Mouse (Mus musculus) heart, embryonic 14.5 days (tissue): ENCODE data around the gene Serinc1. TPM values are rescaled to one million over a fixed set of nuclear protein-coding genes. Genes with fewer than 3 reads are reported as not detected.

ENCODE experiments used
- ATAC-seq: fragments of 200-750 bp; cut with Nextera tagmentation; 2 replicates; pipeline ENCODE4 v1.8.0; 2017; ENCODE audit warnings: low read depth, moderate TSS enrichment; ENCODE audit not compliant: insufficient number of reproducible peaks, insufficient read depth, low FRiP score
- H3K27ac ChIP-seq, 2 experiments: fragments of 200-500 bp in 1 of 2; fragments of 300-500 bp in 1 of 2; sonication (generic) in 1 of 2; replicated peaks in 1 of 2; 2 replicates each; pipeline ENCODE4 v1.5.1; 2012 to 2014; ENCODE audit warnings: low read depth in 2 of 2, low read length in 2 of 2, control low read depth in 1 of 2, mild to moderate bottlenecking in 1 of 2, mixed read lengths in 1 of 2; ENCODE audit not compliant: control insufficient read depth in 1 of 2, insufficient read depth in 1 of 2
- H3K27me3 ChIP-seq: fragments of 300-500 bp; sonication (generic); 2 replicates; pipeline ENCODE4 v1.6.1; 2014; ENCODE audit warnings: mild to moderate bottlenecking, low read length, control low read depth; ENCODE audit not compliant: control insufficient read depth, insufficient read depth
- H3K36me3 ChIP-seq: fragments of 300-500 bp; sonication (generic); 2 replicates; pipeline ENCODE4 v1.6.1; 2014; ENCODE audit warnings: mild to moderate bottlenecking, control low read depth, low read length, mixed read lengths; ENCODE audit not compliant: control insufficient read depth, insufficient read depth
- H3K4me1 ChIP-seq, 2 experiments: fragments of 200-500 bp in 1 of 2; fragments of 300-500 bp in 1 of 2; sonication (generic) in 1 of 2; 2 replicates each; pipeline ENCODE4 v1.6.1; 2012 to 2014; ENCODE audit warnings: low read length in 2 of 2, control low read depth in 1 of 2, mixed read lengths in 1 of 2; ENCODE audit not compliant: control insufficient read depth in 2 of 2, insufficient read depth in 2 of 2
- H3K4me2 ChIP-seq: fragments of 300-500 bp; sonication (generic); 2 replicates; pipeline ENCODE4 v1.6.1; 2014; ENCODE audit warnings: mild to moderate bottlenecking, low read length
- H3K4me3 ChIP-seq, 2 experiments: fragments of 200-500 bp in 1 of 2; fragments of 300-500 bp in 1 of 2; sonication (generic) in 1 of 2; 2 replicates each; pipeline ENCODE4 v1.5.1; 2012 to 2014; ENCODE audit warnings: low read length in 2 of 2, mild to moderate bottlenecking in 2 of 2, control low read depth in 1 of 2, low read depth in 1 of 2, moderate library complexity in 1 of 2; ENCODE audit not compliant: control insufficient read depth in 1 of 2, insufficient read depth in 1 of 2
- H3K9ac ChIP-seq: fragments of 300-500 bp; sonication (generic); 2 replicates; pipeline ENCODE4 v1.6.1; 2014; ENCODE audit warnings: mild to moderate bottlenecking, low read length
- H3K9me3 ChIP-seq: fragments of 300-500 bp; sonication (generic); 2 replicates; pipeline ENCODE4 v1.6.1; 2016; ENCODE audit warnings: low read length, control low read depth; ENCODE audit not compliant: control insufficient read depth
- WGBS: fragments of 180-500 bp; shearing (Covaris S2); extraction: QIAGEN DNeasy Blood & Tissue Kit; methylation state at CpG from one replicate; pipeline ENCODE4 v1.1.7; 2014; 5-methylcytosine and 5-hydroxymethylcytosine counted together
- polyA plus RNA-seq: library from polyadenylated mRNA; unstranded; fragments of >200 nt; fragmentation: Nextera tagmentation; extraction: Ambion mirVana; gene quantifications from 2 replicates; pipeline ENCODE4 v1.2.1, GENCODE M21; 2014

Serinc1 gene
- polyA plus RNA-seq = 183 and 190 TPM in 2 replicates

DNA sequence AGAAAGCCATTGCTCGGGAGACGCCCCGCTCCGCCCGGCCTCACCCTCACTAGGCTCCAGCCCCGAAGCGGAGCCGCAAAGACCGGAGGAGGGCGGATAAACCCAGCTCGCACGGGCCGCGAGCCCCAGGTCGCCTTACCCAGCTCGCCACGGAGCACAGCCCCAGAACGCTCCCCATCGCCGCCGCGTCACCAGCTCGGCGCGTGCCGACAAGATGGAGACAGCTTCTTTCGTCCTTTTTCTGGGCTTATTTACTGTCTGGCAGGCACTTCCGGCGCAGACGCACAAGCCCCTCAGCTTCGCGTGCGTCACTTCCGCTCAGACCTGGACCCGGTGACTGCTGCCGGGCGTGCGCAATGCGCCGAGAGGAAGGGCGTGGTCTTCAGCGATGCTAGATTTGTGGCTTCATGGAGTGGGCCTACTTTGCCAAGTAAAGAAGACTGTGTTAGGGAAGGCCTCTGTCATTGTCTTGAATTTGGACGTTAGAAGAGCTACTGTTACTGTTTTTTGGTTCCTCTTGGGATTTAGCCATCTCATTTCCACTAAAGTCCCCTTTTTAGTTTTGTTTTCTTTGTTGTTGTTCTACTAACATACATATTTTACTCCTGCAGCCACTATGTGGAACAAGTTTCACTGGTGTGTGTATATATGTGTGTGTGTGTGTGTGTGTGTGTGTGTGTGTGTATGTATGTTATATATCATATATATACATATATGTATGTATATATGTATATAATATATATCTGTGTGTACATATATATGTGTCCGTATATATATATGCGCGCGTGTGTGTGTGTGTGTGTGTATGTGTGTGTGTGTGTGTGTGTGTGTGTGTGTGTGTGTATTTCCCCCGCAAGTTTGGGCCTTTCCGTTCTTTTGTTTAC, at the start of gene Serinc1:
Gene Serinc1 (minus strand): TSS at position 313 of the 884 bp plus-strand sequence.
- Histone ChIP-seq H3K4me1 (peaks cover 0 to 21% of the 10 kb centered on the region in 2 experiments; a peak in 2 of 4 replicates), H3K9me3 (no peaks in the 10 kb centered on the region), H3K27ac (peak within 1 kb of the TSS; percentile 72 to 87), H3K9ac (peak within 1 kb of the TSS; percentile 93), H3K27me3 (no peaks in the 10 kb centered on the region), H3K4me3 (peak within 1 kb of the TSS; percentile 75 to 83), H3K36me3 (peaks cover 3% of the 10 kb centered on the region; the same call in 1 of the 2 replicates), H3K4me2 (peak within 1 kb of the TSS; percentile 83)
- 12% methylated on average over 49 of the region's 49 CpGs for WGBS
- ATAC-seq = peak; percentile 98

DNA sequence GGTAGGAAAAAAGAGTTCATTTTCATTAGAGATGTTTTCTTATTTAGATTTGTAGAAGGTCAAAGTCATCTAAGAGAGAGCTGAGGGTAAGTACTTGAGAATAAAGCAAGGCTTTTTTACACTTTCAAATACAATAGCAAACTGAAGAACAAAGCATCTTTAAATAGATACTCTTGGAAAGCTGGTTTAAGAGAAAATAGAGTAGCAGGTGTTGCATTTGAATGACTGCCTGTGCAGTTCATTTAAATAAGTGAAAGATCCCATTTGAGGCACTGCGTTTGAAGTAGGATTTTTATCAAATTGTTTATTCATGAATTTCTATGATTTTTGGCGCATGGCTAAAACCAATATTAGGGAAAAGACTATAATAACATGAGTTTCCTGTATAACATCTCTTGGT, 44.4 kb upstream of the Serinc1 start:
- Histone ChIP-seq H3K27me3 (no peaks in the 10 kb centered on the region), H3K4me3 (no peak overlapping the region), H3K27ac (no peak overlapping the region), H3K36me3 (no peaks in the 10 kb centered on the region), H3K9me3 (no peaks in the 10 kb centered on the region), H3K4me1 (no peaks in the 10 kb centered on the region), H3K9ac (no peak overlapping the region), H3K4me2 (no peak overlapping the region)
- no peak for ATAC-seq
- 76% methylated on average over 2 of the region's 2 CpGs for WGBS

DNA sequence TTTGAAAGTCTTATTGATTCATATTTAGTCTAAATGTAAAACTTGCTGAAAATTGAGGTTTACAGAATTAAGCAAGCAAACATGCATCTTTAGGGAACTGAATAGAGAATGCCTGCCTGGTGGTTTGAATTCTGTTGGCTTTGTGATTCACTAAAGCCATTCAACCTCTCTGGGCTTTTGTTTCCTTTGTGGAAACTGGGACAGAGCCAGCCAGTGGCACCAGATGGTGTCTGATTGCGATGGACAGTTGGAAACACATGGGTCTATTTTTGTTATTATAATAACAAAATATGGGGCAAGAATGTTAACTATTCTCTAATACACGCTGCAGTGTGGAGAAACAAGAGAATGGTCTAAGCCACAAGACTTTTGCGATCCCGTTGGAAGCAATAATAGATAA, 39.8 kb upstream of the Serinc1 start:
- no peak overlapping the region for H3K4me3 ChIP-seq
- H3K9ac ChIP-seq = no peak overlapping the region
- 70% methylated on average over 4 of the region's 4 CpGs for WGBS
- H3K27me3 ChIP-seq = no peaks in the 10 kb centered on the region
- no peak for ATAC-seq
- H3K4me1 ChIP-seq = no peaks in the 10 kb centered on the region
- no peaks in the 10 kb centered on the region for H3K36me3 ChIP-seq
- H3K27ac ChIP-seq = no peak overlapping the region
- H3K4me2 ChIP-seq = no peak overlapping the region
- no peaks in the 10 kb centered on the region for H3K9me3 ChIP-seq

DNA sequence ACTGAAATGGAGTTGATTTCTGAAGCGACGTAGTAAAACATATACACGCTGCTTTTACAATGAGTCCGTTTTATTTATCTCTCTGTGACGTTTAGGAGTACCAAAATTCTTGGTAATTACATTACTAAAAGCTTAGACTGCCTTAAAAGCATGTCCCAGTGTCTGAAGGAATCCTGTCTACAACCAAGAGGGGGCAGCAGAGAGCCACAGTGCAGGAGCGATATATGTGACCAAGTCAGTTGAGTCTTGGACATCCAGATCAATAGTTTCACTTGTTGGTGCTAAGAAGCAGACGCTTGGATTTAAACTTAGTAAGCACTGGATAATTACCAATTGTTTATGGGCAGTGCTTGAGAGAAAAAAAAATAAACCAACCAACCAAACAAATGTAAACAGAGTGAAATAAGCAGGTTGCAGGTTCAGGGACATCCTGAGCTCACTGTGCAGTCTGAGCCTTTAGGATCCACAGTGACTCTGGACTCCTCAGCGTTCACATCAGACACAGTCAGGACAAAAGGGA, 38.9 kb upstream of the Serinc1 start:
- Histone ChIP-seq H3K9me3 (no peaks in the 10 kb centered on the region), H3K27me3 (no peaks in the 10 kb centered on the region), H3K9ac (no peak overlapping the region), H3K4me2 (no peak overlapping the region), H3K4me3 (no peak overlapping the region), H3K36me3 (no peaks in the 10 kb centered on the region), H3K4me1 (no peaks in the 10 kb centered on the region), H3K27ac (no peak overlapping the region)
- 32% methylated on average over 8 of the region's 8 CpGs for WGBS
- ATAC-seq = no peak

DNA sequence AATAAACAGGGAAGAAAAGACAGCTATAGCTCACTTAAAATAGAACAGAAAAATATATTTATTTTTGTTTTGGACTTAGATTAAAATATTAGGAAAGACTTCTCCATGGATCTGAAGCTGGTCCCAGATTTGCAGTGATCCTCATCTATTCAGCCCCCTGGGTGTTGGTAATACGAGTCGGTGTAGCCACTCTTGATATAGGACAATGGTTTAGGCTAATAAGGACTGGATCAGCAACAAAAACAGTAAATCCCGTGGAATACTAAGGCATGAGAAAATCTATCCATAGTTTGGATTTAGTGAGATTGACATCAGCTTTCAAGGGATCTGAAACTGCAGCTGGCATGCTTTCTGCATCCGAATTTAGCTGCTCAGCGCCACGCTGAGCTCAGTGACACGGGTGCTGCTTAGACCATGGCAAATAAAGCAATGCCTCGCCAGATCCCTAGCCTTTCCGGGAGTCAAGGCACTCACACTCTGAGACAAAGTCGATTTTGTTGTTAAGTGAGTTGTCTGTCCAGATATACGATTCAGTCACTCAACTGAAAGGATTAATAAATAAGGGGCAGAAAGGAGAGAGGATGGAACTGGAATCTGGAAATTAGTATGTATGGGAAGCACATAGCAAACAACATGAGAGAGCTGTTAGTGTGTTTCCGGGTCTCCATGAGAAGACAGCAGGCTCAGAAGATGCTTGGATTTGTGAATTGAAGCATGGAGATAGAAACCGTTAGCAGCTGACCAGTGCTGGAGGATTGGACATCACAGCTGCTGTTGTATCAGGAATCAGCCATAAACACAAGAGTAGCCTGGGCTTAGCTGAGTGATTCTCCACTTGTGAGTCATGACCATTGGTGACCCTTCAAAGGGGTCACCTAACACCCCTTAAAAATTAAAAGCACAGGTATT, 36.9 kb upstream of the Serinc1 start:
- Histone ChIP-seq H3K4me1 (no peaks in the 10 kb centered on the region), H3K27me3 (no peaks in the 10 kb centered on the region), H3K27ac (no peak overlapping the region), H3K9me3 (no peaks in the 10 kb centered on the region), H3K4me2 (no peak overlapping the region), H3K36me3 (no peaks in the 10 kb centered on the region), H3K9ac (no peak overlapping the region), H3K4me3 (no peak overlapping the region)
- no peak for ATAC-seq
- WGBS = 73% methylated on average over 13 of the region's 13 CpGs

DNA sequence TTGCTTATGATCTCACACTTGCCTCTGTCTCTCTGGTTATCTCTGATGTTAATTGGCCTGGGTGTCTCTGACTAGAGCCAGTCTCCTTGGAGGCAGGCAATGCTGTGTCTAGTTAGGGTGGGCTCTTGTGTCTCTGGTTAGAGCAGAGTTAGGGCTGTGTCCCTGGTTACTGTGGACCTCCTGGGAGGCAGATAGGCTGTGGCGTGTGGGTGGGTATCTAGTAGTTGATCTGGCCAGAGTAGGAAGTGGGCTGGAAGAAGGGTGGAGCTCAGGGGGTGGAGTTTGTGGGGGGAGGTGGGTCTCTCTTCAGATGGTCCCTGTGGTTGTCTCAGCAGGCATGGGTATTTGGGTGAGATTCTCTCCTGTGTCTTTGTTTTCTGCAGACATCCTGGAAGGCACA, 33.9 kb upstream of the Serinc1 start:
- Histone ChIP-seq H3K9me3 (no peaks in the 10 kb centered on the region), H3K27me3 (no peaks in the 10 kb centered on the region), H3K36me3 (no peaks in the 10 kb centered on the region), H3K4me1 (no peaks in the 10 kb centered on the region), H3K4me2 (no peak overlapping the region), H3K9ac (no peak overlapping the region), H3K4me3 (no peak overlapping the region), H3K27ac (no peak overlapping the region)
- no peak; the same call in 1 of the 2 replicates for ATAC-seq
- WGBS = 50% methylated on average over 1 of the region's 1 CpGs

DNA sequence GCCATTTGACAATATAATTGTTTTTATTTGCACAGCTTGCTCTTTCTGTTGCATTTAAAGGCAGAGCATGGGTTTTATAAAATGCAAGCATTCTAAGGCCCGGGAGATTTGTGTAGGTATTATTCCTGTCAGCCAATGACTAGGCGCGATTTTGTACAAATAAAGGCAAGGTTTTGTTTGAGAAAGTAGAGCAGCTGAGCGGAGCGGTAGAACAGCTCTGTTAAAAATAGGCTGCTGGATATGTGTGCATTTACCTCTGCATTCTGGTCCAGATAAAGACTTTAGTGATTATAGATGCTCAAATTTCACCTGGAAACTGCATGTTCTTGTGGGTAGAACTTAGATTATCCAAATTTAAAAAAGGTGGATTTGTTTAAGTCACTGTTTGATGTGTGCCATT, 25.3 kb upstream of the Serinc1 start:
- 87% methylated on average over 5 of the region's 5 CpGs for WGBS
- H3K9me3 ChIP-seq = no peaks in the 10 kb centered on the region
- H3K36me3 ChIP-seq = no peaks in the 10 kb centered on the region
- no peak overlapping the region for H3K4me3 ChIP-seq
- no peaks in the 10 kb centered on the region for H3K4me1 ChIP-seq
- H3K27me3 ChIP-seq = no peaks in the 10 kb centered on the region
- H3K9ac ChIP-seq = no peak overlapping the region
- H3K27ac ChIP-seq = no peak overlapping the region
- H3K4me2 ChIP-seq = no peak overlapping the region
- ATAC-seq = no peak
